Mouse (Mus musculus): ENCODE results near the gene Drosha.

Gene Drosha

GRCm38 (mm10) chr15:12942424-12942823 is 117.8 kb downstream of the Drosha start:
- no peak for DNase-seq

GRCm38 (mm10) chr15:12958051-12958450 is 133.4 kb downstream of the Drosha start:
- DNase-seq = no peak

GRCm38 (mm10) chr15:12962179-12962578 is 137.6 kb downstream of the Drosha start:
- DNase-seq = no peak

- DNase-seq = no peak
These were observed 140.6 kb downstream of the Drosha start for GRCm38 (mm10) chr15:12965209-12965608.

- DNase-seq = no peak
These were observed 144.2 kb downstream of the Drosha start for GRCm38 (mm10) chr15:12968815-12969214.

GRCm38 (mm10) chr15:12972441-12972840 is 147.8 kb downstream of the Drosha start:
- no peak for DNase-seq
